Mouse (Mus musculus) spleen, postnatal 10 days (tissue): ENCODE data around the gene Esp24.
"Not testable (repeated sequence)": the region's sequence is repeated elsewhere in the genome, so short reads cannot be mapped to it uniquely, and the experiment has no call there.

Experiments used
- DNase-seq, 2 experiments: peaks; one replicate each; pipeline ENCODE4 v3.0.0; 2021 to 2022; ENCODE audit warnings: low spot score in 2 of 2

The Esp24 gene

DNA sequence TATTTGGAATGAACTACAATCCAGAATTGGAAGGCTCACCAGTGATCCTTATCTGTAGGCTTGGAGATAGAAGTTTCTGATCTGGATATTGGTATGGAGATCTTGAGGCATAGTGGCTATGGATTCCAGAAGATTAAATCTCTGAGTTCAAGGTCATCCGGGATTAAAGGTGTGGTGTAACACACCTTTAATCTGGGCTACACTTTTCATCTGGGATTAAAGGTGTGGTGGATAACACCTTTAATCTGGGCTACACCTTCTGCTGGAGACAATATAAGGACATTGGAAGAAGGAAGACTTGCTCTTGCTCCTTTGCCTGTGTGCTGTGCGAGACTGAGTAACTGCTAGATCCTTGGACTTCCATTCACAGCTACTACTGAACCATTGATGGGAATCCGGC is at the start of gene Esp24:
TSS of gene Esp24 (plus strand) at position 301 of the 400 bp plus-strand sequence.
- DNase-seq: not testable (repeated sequence)

DNA sequence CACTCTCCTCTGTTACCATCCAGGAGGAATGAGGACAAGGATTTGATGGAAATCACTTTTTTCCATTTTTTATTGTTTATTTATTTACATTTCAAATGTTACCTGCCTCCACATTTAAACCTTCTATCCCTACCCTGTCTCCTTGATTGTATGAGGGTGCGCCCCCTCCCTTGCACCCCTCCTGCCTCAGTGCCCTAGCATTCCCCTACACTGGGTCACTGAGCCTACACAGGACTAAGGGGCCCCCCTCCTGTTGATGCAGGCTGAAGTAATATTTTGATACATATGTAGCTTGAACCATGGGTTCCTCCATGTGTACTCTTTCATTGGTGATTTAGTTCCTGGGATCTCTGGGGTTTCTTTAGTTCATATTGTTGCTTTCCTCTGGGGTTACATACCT is 26.6 kb upstream of the Esp24 start:
- DNase-seq: no peak

DNA sequence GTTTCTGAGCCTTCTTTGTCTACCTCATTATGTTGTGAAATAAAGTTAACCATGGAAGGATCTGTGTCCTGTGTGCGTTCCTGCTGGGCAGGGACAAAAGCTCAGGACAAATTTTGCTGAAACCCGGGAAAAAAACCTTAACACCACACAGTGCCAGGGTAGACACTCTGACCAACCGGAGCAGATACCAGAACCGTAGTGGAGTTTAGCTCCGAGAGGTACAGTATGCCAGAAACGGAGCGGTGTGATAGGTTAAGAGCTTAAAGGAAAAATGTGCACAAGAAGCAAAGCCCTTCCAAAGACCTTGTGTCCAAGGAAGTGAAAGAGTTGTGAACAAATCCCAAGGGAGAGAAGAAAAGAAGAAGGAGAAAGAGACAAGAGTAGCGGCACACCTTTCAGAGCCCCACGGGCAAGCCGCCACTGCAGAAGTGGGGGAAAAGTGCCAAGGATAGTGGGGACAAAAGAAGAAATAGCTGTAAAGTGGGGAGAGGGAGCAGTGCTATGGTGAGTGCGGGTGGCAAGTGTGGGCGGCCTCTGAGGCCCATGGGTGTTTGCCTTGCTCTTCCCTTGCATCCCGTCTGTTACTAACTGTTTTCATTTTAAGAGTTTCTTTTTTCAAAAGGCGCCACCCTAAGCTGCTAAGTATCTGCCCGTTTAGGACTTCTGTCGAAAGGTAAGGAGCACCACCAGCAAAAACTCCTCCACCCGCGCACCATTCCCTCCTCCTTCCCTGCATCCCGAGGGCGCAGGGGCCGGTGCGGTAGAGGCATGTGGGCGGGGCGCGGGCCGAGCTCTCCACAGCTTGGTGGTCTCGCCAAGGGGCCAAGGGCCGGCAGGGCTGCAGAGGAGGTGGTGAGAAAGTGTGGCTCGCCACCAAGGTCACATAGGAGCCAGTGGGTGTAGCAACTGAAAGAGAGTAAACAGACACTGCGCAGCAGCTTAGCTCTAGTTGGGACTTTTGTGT is 25.5 kb upstream of the Esp24 start:
- DNase-seq: no peak

DNA sequence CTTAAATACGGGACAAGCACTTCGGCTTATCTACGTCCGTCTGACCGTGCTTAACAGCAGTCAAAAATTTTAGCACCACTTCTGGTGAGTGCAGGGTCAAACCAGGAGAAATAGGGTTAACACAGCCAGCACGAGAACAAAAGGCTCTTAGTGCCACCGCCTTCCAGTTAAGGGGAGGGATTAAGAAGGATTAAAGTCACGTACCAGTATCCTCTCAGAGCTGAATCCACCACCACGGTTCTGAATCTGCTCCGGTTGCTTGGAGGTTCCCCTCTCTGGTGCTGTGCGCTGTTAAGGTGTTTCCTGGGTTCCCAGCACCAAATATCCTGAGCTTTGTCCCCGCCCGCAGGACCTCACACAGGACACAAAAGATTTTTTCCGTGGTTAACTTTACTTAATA is 19.3 kb upstream of the Esp24 start:
- DNase-seq: no peak

DNA sequence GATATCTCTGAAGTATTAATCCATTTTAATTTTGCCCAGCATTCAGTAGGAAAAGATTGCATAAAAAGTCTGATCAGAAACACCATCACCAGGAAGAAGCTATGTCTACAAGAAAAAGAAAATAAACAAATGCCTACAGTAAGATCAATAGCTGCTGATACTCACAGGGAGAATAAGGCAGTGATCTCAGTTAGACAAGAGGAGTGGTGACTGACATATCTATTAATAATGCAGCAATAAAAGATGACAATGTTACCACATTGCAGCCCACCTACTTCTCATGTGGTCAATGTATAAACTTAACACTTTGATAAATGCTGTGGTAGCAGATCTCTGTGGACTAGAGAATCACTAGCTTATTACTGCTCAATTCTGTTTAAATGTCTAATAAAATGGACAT is 6.7 kb downstream of the Esp24 start, which contains the start of gene Gm21903:
TSS of gene Gm21903 (minus strand) at position 101 of the 400 bp plus-strand sequence.
- no peak for DNase-seq

DNA sequence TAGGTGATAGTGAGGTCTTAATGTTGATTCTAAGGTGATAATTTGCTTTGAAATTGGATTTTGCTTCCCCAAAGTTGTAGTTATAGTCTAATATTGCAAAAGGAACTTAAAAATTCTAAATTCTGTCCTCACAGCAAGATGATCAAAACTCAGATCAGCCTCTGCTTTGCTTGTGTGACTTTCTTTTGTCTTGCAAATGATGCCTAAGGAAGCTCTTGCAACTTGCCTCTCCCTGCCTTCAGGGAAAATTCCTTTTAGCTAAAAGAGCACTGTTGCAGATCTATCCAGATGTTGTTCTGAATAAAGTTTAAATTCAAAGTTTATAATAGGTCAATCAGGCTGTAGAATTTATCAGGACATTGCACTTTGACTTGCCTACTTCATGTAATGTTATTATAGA is 27.1 kb downstream of the Esp24 start:
- no peak for DNase-seq

DNA sequence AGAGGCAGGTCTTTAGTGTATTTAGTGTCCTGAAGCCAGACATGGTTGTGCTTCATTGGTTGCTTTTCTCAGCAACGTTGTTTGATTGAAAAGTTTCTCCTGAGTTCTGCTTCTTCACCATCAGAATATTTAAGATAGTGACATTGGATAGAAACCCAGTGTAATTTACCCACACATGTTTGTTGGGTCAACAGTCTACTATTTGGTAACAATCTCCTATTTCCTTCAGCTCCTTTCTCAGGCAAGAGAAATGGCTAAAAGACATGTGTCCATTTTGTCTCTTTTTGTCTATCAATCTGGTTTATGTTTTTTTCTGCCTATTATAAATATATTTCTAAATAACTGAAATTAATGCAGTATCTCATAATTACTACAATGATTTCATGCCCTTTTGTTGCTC is 40.4 kb downstream of the Esp24 start, which contains the start of gene Esp23:
TSS of gene Esp23 (minus strand) at position 101 of the 400 bp plus-strand sequence.
- DNase-seq: no peak
